Mouse (Mus musculus) olfactory bulb, adult 2 months (tissue): Measurements from ENCODE around the gene Scn3b.

Experiments
- CTCF ChIP-seq: fragments of 200-500 bp; IDR thresholded peaks from 2 replicates; pipeline ENCODE4 v1.5.1; 2012; ENCODE audit warnings: low read depth, mild to moderate bottlenecking, low read length, moderate library complexity; ENCODE audit not compliant: insufficient read depth
- POLR2A ChIP-seq: fragments of 200-500 bp; IDR thresholded peaks from 2 replicates; pipeline ENCODE4 v1.6.1; 2012; ENCODE audit warnings: mild to moderate bottlenecking, low read depth, low read length, moderate library complexity; ENCODE audit not compliant: insufficient read depth

GRCm38 (mm10) chr9:40320405-40320804 lies 51.4 kb downstream of the Scn3b start:
- TF ChIP-seq CTCF: no peak
- no peak for TF ChIP-seq POLR2A
